Mouse (Mus musculus) embryonic facial prominence, embryonic 14.5 days (tissue): ENCODE results near the gene H2afj. TPM values are rescaled to one million over a fixed set of nuclear protein-coding genes. Genes with fewer than 3 reads are reported as not detected.

ENCODE experiments used
- ATAC-seq: fragments of 200-750 bp; cut with Nextera tagmentation; 2 replicates; pipeline ENCODE4 v1.8.0; 2017; ENCODE audit warnings: low read depth, moderate number of reproducible peaks, moderate TSS enrichment
- DNase-seq: peaks from one replicate; pipeline ENCODE4 v3.0.0-alpha.2; 2015; ENCODE audit warnings: low spot score
- H3K27ac ChIP-seq: fragments of 300-500 bp; sonication (generic); replicated peaks from 2 replicates; pipeline ENCODE4 v1.5.1; 2014; ENCODE audit warnings: low read depth, mild to moderate bottlenecking, low read length, moderate library complexity
- H3K27me3 ChIP-seq: fragments of 300-500 bp; sonication (generic); replicated peaks from 2 replicates; pipeline ENCODE4 v1.6.1; 2014; ENCODE audit warnings: low read length; ENCODE audit not compliant: control insufficient read depth, insufficient read depth
- H3K36me3 ChIP-seq: fragments of 300-500 bp; sonication (generic); 2 replicates; pipeline ENCODE4 v1.6.1; 2014; ENCODE audit warnings: low read length, mixed read lengths; ENCODE audit not compliant: control insufficient read depth, insufficient read depth
- H3K4me1 ChIP-seq: fragments of 300-500 bp; sonication (generic); 2 replicates; pipeline ENCODE4 v1.6.1; 2014; ENCODE audit warnings: antibody characterized with exemption, low read length; ENCODE audit not compliant: control insufficient read depth, insufficient read depth
- H3K4me2 ChIP-seq: fragments of 300-500 bp; sonication (generic); 2 replicates; pipeline ENCODE4 v1.6.1; 2014; ENCODE audit warnings: low read depth, mild to moderate bottlenecking, low read length, moderate library complexity, mixed read lengths
- H3K4me3 ChIP-seq: fragments of 300-500 bp; sonication (generic); 2 replicates; pipeline ENCODE4 v1.5.1; 2014; ENCODE audit warnings: low read depth, mild to moderate bottlenecking, low read length
- H3K9ac ChIP-seq: fragments of 300-500 bp; sonication (generic); 2 replicates; pipeline ENCODE4 v1.6.1; 2014; ENCODE audit warnings: low read depth, mild to moderate bottlenecking, low read length, moderate library complexity, mixed read lengths
- H3K9me3 ChIP-seq: fragments of 300-500 bp; sonication (generic); 2 replicates; pipeline ENCODE4 v1.6.1; 2016; ENCODE audit warnings: low read length; ENCODE audit not compliant: control insufficient read depth
- WGBS: fragments of 180-500 bp; shearing (Covaris S2); extraction: QIAGEN DNeasy Blood & Tissue Kit; methylation state at CpG from one replicate; pipeline ENCODE4 v1.1.7; 2014; 5-methylcytosine and 5-hydroxymethylcytosine counted together
- polyA plus RNA-seq: library from polyadenylated mRNA; unstranded; fragments of >200 nt; fragmentation: Nextera tagmentation; extraction: Ambion mirVana; gene quantifications from 2 replicates; pipeline ENCODE4 v1.2.1, GENCODE M21; 2014

H2afj gene
- polyA plus RNA-seq, 1 experiment from 2014 or later, result 98.2 TPM

- H3K4me1 ChIP-seq, result no peaks in the 10 kb centered on the region; the same call in 1 of the 2 replicates
- WGBS, result 88% methylated on average over 3 of the region's 3 CpGs
Measured at GRCm38 (mm10) chr6:136847267-136847666, 39.2 kb downstream of the H2afj start.

GRCm38 (mm10) chr6:136847790-136848189 is 39.7 kb downstream of the H2afj start:
- WGBS, result 60% methylated on average over 1 of the region's 2 CpGs

More at GRCm38 (mm10) chr6:136847267-136847666, 39.2 kb downstream of the H2afj start:
- ATAC-seq (no peak), DNase-seq (no peak)
- Histone ChIP-seq H3K27ac (no peak overlapping the region), H3K9ac (no peak overlapping the region), H3K4me3 (no peak overlapping the region), H3K27me3 (no peaks in the 10 kb centered on the region), H3K4me2 (no peak overlapping the region), H3K36me3 (no peaks in the 10 kb centered on the region), H3K9me3 (no peaks in the 10 kb centered on the region)

GRCm38 (mm10) chr6:136848399-136848798 is 40.4 kb downstream of the H2afj start:
- ATAC-seq, result no peak
- Histone ChIP-seq H3K36me3 (no peaks in the 10 kb centered on the region), H3K4me3 (no peak overlapping the region), H3K27ac (no peak overlapping the region), H3K4me2 (no peak overlapping the region), H3K27me3 (no peaks in the 10 kb centered on the region), H3K9ac (no peak overlapping the region), H3K4me1 (peaks cover 4% of the 10 kb centered on the region), H3K9me3 (no peaks in the 10 kb centered on the region)
- no peak for DNase-seq
- WGBS, result 85% methylated on average over 8 of the region's 8 CpGs

More at GRCm38 (mm10) chr6:136847790-136848189, 39.7 kb downstream of the H2afj start:
- Histone ChIP-seq H3K36me3 (no peaks in the 10 kb centered on the region), H3K27me3 (no peaks in the 10 kb centered on the region), H3K27ac (no peak overlapping the region), H3K4me1 (peaks cover 2% of the 10 kb centered on the region), H3K4me2 (no peak overlapping the region), H3K9me3 (no peaks in the 10 kb centered on the region), H3K4me3 (no peak overlapping the region), H3K9ac (no peak overlapping the region)
- ATAC-seq (no peak), DNase-seq (no peak)

DNA sequence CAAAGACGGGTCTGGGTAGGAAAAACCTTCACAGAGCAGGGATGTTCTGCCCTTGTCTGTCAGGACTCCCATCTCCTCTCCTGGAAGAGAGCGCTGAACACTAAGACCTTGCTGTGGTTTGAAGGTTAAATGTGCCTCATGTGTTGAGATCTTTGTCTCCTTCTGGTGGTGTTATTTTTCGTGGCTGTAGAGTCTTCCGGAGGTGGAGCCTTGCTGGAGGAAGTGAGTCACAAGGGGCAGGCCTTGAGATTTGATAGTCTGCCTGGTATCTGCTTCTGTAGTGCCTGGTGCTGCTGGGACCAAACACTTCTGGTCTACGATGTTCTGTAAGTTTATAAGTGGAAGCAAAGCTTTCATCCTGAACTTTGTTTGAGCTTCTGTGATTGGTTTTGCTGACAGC is 40.9 kb downstream of the H2afj start:
- Histone ChIP-seq H3K27me3 (no peaks in the 10 kb centered on the region), H3K27ac (no peak overlapping the region), H3K4me1 (peaks cover 4% of the 10 kb centered on the region), H3K4me2 (no peak overlapping the region), H3K9ac (no peak overlapping the region), H3K4me3 (no peak overlapping the region), H3K36me3 (no peaks in the 10 kb centered on the region), H3K9me3 (no peaks in the 10 kb centered on the region)
- ATAC-seq (no peak), DNase-seq (no peak)
- 90% methylated on average over 5 of the region's 5 CpGs for WGBS

- peaks cover 4% of the 10 kb centered on the region for H3K4me1 ChIP-seq
- H3K27me3 ChIP-seq, result no peaks in the 10 kb centered on the region
- 69% methylated on average over 6 of the region's 6 CpGs for WGBS
- no peak for DNase-seq
- no peak overlapping the region for H3K4me2 ChIP-seq
- no peaks in the 10 kb centered on the region for H3K36me3 ChIP-seq
- ATAC-seq, result no peak
- H3K9ac ChIP-seq, result no peak overlapping the region
- no peak overlapping the region for H3K4me3 ChIP-seq
- no peaks in the 10 kb centered on the region for H3K9me3 ChIP-seq
- no peak overlapping the region for H3K27ac ChIP-seq
Measured at GRCm38 (mm10) chr6:136850267-136850666, 42.2 kb downstream of the H2afj start.

DNA sequence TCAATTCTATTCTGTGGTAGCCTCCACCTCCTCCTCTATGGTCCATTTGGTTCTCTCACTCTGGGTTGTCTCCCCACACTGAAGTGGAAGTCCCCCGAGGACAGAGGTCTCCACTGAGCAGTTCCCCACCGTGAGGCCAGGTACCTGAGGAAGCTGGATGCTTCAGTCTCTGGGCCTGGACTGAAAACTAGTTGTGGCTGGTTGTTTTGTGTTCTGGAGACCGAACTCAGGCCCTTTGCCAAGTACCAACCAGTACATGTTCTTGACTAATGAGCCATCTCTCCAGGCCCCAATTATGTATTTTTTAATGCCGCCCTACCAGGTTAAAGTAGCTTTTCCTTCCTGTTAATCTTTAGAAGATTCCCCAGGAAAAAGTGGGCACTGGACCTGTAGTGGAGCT is 44.3 kb downstream of the H2afj start:
- Histone ChIP-seq H3K4me3 (no peak overlapping the region), H3K9ac (no peak overlapping the region), H3K4me2 (no peak overlapping the region), H3K27me3 (no peaks in the 10 kb centered on the region), H3K36me3 (no peaks in the 10 kb centered on the region), H3K27ac (peak overlapping the region; percentile 30; the same call in 1 of the 2 replicates), H3K9me3 (no peaks in the 10 kb centered on the region), H3K4me1 (peaks cover 9% of the 10 kb centered on the region)
- WGBS, result 75% methylated on average over 4 of the region's 4 CpGs
- ATAC-seq, result no peak
- no peak for DNase-seq

DNA sequence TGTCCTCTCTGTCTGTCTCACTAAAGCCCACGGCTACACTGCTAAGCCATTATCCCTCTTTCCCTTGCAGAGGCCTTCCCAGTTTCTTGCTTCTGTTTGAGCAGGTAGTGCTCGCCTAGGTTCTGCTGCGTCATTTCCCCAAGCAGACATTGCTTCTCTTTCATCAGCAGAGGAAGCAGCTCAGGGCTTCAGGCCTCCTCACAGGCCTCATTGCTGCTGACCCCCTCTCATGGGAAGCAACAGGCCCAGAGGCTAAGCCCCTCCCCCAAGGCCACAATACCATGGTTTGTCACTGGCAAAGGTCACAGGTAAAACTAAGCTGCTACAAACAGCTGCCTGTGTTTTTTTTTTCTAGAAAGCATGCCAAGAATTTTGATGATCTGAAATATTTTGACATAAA is 44.7 kb downstream of the H2afj start:
- H3K36me3 ChIP-seq, result no peaks in the 10 kb centered on the region
- WGBS, result 22% methylated on average over 3 of the region's 3 CpGs
- 0 out of 2 replicates have a peak, but pooled peaks have one; percentile 13 for ATAC-seq
- H3K27me3 ChIP-seq, result no peaks in the 10 kb centered on the region
- H3K4me2 ChIP-seq, result no peak overlapping the region
- H3K4me1 ChIP-seq, result peaks cover 11% of the 10 kb centered on the region
- H3K9ac ChIP-seq, result no peak overlapping the region
- H3K9me3 ChIP-seq, result no peaks in the 10 kb centered on the region
- no peak overlapping the region for H3K4me3 ChIP-seq
- DNase-seq, result peak; percentile 68
- peak overlapping the region; percentile 30; the same call in 1 of the 2 replicates for H3K27ac ChIP-seq

DNA sequence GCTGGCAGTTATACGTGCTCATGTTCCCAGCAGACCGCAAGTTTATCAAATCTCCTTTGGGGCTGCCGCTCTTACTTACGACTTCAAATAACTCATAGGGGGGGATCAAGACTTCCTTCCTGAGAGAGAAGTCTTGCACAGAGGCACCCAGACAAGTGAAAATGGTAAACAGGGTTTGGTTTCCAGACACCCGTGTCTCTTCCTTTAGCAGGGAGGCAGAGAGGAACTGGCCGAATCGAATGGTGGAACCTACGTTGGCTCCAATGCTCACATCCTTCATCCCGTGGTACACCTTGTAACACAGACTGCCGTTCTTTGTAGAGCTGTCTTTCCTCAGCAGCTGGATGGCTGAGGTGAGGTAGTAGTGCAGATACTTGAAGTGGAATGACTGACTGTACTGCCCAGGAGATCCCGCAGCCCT is 46.3 kb downstream of the H2afj start:
- no peaks in the 10 kb centered on the region for H3K27me3 ChIP-seq
- H3K27ac ChIP-seq, result no peak overlapping the region
- H3K36me3 ChIP-seq, result no peaks in the 10 kb centered on the region
- H3K9ac ChIP-seq, result no peak overlapping the region
- no peak for DNase-seq
- 84% methylated on average over 11 of the region's 11 CpGs for WGBS
- H3K4me3 ChIP-seq, result no peak overlapping the region
- H3K9me3 ChIP-seq, result no peaks in the 10 kb centered on the region
- peaks cover 14% of the 10 kb centered on the region for H3K4me1 ChIP-seq
- no peak overlapping the region for H3K4me2 ChIP-seq
- ATAC-seq, result no peak

DNA sequence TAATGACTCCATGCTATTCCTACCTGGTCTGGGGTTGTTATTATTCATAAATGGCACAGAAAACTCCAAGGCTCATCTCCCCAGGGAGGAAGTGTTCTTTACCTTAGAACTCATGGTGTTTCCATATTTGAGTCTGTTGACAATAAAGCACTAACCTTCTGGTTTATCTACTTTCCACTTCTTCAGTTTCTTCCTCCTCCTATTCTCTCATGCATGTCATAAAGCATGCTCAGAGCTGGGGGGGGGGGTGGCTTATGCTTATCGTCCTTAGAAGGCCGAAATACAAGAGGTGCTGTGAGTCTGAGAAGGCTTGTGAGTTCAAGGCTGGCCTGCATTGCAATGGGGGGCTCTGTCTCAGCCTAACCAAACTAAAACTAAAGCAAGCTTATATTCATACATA is 47.1 kb downstream of the H2afj start:
- 58% methylated on average over 2 of the region's 2 CpGs for WGBS
- DNase-seq (no peak), ATAC-seq (no peak)
- no peaks in the 10 kb centered on the region for H3K27me3 ChIP-seq
- peaks cover 14% of the 10 kb centered on the region for H3K4me1 ChIP-seq
- no peaks in the 10 kb centered on the region for H3K36me3 ChIP-seq
- H3K27ac ChIP-seq, result no peak overlapping the region
- no peak overlapping the region for H3K4me3 ChIP-seq
- no peak overlapping the region for H3K4me2 ChIP-seq
- H3K9me3 ChIP-seq, result no peaks in the 10 kb centered on the region
- H3K9ac ChIP-seq, result no peak overlapping the region
